Mouse (Mus musculus): ENCODE measurements at regions not wholly inside any gene's neighbourhood (a gene's known extent, or its start where the extent isn't known, plus 50 kb on each side); places are given as distances from the start of the nearest gene placed in this dataset.

GRCm38 (mm10) chr1:95470491-95470890, 157.1 kb downstream of the Fam174a start:
- TF ChIP-seq CTCF (IDR thresholded peaks at IDR 0.05; ENCODE audit: low read depth, low read length) (no peak), POLR2A (IDR thresholded peaks at IDR 0.05; ENCODE audit: extremely low read depth, insufficient read depth, low read length) (no peak)
